Mouse (Mus musculus) MN1 (cell line): ENCODE results near the gene Abcc8.
"Not testable (repeated sequence)": the region's sequence is repeated elsewhere in the genome, so short reads cannot be mapped to it uniquely, and the experiment has no call there.

Source experiments
- DNase-seq: peaks from one replicate; pipeline ENCODE4 v3.0.0-alpha.2; 2016; ENCODE audit warnings: low spot score

Abcc8 gene

DNA sequence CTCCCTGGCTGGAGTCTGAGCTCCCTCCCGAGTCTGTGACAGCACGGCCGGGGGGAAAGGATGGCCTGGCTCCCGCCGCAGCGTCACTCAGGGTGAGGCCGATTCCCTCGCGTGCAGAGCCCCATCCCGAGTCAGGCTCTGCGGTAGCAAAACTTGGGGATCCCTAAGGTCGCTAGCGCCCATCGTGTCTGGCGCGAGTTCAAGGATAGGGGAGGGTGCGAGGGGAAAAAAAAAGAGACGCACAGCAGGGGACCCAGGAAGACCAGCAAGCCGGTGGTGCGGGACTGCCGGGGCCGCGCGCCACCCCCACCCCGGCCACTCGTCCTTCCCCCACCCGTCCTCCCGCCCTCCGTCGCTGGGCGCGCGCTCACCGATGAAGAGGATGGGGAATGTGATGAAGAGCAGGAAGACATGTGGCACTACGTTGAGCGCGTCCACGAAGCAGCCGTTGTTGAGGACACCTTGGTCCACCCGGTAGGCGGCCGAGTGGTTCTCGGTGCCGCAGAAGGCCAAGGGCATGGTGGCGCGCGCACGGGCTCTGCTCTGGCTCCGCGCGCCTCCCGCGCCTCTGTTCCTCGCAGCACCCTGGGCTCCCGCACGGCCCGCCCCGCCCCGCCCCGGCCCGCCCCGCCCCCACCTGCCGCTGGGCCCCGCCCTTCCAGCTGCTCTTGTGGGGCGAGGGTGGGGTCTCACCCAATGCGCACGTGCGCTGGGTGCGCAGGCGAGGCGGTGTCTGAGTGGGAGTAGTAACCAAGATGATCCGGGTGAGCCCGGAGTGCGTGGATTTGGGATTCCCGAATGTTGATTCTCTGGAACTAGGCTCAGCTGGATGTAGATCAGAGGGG, at the start of gene Abcc8:
Gene Abcc8 (minus strand): TSS at position 603 of the 845 bp plus-strand sequence.
- DNase-seq, result no peak

DNA sequence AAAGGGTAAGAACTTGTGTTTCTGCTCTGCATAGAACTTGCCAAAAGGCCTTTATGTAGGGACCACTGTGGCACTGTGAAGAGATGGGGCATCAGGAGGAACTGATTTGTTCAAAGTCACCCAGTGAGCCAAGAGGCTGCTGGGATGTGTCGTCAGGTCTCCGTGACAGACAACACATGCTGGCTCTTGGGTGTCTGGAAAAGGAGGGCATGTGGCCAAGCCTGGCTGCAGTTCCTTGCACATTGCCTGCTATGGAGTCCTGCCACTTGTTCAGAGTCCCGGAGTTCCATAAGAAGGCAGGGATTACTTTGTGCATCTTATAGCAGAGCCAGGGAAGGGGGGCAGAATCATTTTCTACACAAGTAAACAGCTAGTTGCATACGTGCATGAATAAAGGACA, 47.1 kb upstream of the Abcc8 start:
- DNase-seq, result peak; percentile 63

DNA sequence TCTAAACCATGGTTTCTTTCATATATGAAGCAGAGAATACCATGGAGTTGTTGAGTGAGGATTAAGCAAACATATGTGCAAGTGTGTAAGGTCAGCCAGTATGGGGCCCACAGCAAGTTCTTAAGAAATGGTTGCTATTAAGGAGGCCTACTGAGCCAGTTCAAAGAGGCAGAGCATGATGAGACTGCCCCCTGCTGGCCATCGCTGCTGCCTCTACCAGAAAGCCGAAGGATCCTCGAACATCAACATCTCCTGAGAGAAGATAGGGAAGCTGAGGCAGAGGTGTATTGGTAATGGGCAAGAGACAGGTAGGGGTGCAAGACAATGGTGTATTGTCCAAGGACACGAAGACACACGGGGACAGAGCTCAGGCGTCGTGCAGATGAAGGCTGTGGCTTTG, 46.4 kb upstream of the Abcc8 start:
- DNase-seq, result peak; percentile 57

DNA sequence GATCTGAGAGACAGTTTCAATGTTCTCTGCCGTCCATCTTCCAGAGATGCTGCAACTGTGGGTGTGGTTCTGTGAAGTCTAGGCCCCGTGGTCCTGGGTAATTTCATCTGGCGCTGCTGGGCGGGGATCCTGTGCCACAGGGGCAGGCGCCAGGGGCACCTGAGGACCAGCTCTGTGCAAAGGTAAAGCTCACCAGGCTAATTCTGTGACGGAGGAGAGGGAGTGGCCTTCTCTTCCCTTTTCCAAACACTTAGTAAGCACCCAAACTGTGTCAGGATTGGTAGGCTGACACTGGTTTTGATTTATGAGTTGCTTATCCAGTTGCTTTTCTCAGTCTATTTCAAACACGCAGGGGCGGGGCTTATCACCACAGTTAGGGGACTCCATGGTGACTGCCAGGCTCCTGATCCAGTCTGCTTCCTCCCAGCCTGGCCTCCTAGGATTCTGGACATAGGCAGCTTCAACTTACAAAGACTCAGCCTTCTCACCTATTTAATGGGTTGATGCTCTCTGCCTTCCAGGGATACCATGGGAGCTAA, 40.8 kb upstream of the Abcc8 start:
- no peak for DNase-seq

DNA sequence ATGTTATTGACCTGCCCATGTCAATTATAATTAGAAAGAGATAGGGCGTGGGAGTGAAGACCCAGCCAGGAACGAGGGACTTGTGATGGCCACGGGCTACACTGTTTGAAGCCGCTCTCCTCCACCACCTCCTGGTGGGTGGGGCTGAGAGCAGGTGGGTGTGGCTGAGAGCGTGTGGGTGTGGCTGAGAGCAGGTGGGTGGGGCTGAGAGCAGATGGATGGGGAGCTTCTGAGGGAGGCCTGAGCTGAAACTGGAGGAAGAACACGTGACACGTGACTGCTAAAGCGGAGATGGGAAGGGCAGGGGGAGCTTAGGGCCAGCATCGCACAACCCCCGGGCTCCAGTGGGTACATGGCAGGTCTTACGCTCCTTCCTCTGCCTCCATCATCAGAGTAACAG, 38.6 kb upstream of the Abcc8 start:
- no peak for DNase-seq

DNA sequence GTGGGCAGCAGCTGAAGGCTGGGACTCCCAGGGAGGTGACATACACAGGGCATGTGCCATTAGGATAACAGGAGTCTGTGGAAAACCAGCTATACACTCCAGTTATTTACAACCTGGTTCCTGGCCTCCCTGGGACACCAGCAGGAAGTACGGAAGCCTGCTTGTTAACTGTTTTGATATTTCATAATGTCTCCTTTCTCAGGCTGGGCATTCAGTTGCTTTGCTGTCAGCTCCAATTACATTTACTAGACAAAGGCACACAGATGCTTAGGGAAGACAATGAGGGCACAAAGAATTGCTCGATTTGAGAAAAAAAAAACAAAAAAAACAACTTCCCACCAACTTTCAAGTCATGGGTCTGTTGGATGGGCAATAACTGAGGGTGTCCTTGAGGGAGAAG, 36.6 kb upstream of the Abcc8 start:
- DNase-seq, result no peak

DNA sequence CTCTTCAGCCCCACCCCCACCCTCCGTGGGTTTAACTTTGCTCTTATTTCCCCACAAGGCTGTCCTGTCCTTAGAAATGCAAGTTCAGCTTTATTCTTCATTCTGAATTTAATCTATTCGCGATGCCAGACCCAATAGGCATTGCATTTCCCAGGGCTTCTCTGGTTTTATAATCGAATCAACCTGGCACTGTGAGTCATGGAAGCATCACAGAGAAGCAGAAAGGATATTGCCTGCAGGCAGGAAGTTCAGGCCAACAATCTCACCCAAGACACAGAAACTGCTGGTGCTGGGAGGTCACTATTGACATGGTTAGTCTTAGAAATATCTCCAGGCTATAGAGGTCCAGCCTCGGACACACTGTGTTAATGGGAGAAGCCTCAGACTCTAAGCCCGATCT, 30.4 kb upstream of the Abcc8 start:
- peak; percentile 85 for DNase-seq

DNA sequence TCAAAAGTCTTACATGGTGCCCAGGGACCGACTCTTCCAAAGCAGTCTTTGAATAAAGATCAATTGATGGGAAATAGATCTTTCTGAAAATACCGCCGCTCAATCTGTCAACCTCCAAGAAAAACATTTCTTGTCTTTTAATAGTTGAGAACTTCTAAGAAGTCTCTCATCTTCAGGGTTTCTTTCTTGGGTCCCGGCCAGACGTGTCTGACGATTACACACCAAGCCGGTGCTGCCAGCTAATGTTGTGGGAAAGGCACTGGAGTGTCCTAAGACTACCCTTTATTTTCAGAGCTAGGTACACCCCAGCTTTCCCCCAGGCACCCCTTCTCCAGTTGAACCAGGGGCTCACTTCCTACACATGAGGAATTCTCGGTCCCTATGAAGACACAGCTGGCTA, 28.3 kb upstream of the Abcc8 start:
- DNase-seq, result no peak

DNA sequence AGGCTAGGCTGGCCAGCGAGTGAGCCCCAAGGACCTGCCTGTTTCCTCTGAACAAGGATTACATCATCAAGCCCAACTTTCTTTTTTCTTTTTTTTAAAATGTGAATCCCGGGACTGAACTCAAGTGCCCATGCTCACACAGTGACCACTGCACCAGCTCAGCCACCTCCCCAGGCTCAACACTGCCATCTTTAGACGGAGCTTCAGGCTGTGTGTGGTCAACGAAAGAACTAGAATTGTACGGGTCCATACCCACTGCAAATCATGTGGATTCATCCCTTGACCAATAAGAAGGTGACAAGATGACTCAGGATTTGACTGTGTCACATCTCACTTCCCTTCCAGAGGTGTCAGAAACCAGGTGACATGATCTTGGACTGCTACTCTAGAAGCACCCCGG, 24.9 kb upstream of the Abcc8 start:
- DNase-seq, result no peak

DNA sequence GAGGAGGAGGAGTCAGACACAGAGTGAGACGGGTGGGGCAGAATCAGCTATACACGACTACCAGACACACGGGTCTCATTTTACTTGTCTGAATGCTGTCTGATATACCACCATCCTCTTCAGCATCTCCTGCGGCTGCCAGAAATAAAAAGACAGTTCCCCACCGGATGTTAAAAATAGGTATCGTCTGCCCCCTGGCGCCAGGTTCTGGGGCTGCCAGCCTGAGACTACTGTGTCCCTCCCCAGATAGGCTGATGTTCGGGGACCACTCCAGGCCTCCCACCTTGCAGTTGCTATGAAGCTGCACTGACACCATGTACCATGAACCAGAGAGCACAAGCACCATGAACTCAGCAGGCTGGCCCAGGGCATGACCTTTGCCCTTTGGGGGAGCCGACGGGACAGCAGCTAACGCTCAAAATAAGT, 24.2 kb upstream of the Abcc8 start:
- peak; percentile 17 for DNase-seq

DNA sequence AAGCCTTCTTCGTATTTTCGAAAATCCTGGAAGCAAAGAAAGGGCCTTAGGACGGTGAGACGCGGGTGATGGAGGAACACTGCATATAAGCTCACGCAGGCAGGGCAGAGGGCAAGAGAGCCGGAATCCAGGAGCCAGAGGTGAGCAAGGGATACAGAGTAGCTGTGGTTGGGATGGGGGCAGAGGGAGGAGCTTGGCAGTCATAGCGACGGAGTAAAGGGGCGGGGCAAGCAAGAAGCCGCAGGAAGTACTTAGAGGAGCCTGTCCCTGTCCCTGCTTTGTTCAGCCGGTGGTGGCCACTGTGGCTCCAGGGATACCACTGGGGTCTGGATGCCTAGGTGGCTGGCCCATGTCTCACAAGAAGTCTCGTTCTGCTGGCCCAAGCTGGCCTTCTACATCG, 21.8 kb upstream of the Abcc8 start:
- DNase-seq, result no peak

DNA sequence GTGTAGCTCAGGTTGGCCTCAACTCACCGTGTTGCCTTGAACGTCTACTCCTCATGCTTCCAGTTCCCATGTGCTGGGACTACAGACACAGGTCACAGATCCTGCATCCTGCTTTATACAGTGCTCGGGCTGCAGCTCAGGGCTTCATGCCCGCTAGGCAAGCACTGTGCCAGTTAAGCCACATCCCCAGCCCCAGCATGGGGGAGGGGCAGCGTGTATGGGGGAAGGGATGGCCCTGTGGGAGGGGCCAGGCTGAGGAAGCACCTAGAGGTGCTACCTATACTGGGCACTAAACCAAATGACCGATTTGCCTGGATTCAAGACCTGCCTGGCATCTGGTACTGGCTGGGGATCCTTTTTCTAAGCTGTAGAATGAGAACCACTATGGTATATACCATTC, 20.2 kb upstream of the Abcc8 start:
- no peak for DNase-seq

DNA sequence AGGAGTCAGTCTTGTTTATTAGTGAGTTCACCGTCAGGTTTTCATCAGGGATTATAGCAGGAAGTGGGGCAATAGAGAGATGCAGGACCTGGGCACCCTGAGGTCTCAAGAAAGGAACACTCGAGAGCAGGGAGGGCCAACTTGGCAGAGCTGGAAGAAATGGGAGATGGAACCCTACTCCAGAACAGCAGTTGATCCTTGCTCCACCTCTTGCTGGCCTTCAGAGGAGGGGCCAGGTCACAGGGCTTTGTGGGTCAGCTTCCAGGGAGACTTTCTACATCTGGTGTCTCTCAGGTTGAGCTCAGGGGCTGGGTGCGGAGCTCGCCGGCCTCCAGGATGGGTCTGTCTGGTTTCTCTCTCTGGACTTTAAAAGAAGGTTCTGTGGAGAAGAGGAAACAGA, 15.5 kb upstream of the Abcc8 start:
- DNase-seq, result no peak

DNA sequence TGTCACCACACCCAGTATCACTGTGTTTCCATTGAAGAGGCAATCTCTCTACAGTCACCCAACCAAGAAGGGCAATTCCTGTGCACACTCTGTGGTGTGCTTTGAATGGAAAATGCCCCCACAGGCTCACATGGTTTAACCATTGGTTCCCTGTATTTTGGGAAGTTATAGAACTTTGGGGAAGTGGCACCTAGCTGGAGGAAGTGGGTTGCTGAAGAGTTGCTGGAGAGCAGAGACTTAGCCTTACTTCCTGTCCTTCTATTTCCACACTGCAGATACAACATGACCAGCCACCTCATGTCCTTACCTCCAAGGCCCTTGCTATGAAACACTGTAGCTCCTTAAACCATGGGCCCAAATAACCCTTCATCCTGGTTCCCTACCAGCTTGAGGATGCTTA, 4.4 kb upstream of the Abcc8 start:
- DNase-seq, result no peak

DNA sequence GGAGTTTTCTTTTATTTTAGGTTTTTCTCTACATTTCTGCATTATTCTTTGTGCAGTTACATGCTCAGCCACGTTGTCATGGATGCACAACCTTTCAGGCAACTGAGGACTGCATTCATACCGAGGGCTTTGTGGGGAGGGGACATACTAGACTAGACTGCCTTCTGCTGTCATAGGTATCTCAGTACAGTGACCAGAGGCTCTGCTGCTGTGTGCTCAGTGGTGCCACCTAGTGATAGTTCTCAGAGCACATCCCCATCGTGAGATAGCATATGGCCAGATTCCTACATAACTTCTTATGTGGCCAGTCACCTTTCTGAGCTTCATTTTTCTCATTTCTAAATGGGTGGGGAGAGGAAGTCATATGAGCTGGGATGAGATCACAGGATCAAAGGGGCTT, 1.8 kb upstream of the Abcc8 start:
- peak; percentile 16 for DNase-seq

DNA sequence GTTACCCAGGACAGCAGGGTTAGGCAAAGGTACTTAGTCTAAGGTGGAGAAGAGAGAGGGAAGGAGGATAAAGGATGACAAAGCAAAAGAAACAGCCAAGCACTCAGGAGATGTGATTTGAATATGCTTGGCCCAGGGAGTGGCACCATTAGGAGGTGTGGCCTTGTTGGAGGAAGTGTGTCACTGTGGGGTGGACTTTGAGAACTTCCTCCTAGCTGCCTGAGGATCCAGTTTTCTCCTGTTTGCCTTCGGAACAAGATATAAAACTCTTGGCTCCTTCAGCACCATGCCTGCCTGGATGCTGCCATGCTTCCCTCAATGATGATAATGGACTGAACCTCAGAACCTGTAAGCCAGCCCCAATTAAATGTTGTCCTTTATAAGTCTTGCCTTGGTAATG, 10.9 kb downstream of the Abcc8 start:
- DNase-seq, result not testable (repeated sequence)

DNA sequence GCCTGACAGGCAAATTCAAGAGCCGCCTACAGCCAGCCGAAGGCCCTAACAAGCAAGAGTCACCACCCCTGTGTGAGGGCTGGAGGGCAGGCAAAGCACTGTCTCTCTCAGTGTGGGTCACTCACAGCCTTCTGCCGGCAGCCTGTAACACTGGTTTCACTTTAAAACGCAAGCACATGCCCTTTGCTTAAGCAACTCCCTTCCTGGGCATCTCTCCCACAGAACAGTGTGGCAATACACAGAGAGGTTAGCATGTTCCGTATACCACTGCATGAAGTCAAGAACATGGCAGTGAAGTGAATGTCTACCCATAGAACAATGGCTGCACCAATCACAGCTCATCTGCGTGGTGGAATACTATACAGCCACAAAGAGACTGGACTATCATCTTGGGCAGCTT, 11.4 kb downstream of the Abcc8 start:
- DNase-seq, result no peak

DNA sequence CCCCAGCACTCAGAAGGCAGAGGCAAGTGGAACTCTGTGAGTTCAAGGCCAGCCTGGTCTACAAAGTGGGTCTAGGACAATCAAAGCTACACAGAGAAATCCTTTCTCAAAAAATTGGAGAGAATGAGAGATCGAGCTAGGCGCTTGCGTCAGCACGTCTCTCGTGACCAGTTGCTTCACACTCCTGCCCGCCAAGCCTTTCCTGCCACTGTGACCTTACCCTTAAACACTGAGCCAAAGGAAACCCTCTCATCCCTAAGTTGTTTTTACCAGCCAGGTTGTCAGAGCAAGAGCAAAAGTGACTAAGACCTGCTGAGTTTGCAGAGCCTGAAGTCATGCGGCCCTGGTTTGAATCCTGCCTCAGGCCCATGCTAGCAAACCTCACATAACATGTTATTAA, 11.9 kb downstream of the Abcc8 start:
- DNase-seq, result no peak

DNA sequence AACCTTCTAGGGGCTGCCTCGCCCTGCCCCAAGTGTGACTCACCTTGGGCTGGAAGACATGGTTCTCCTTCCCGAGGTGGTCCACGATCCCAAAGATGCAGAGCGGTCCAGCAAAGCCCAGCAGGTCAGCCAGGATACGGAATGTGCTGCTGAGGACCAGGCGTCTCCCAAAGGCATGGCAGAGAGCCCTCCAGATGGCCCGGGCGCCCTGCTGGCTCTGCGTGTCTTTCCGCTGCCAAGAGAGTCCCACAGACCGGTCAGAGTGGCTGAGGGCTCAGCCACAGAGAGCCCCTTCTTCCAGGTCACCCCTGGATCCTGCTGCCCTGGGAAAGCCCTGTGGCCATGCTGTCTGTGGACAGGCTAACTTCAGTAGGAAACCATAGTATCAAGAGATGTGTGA, 14.0 kb downstream of the Abcc8 start:
- no peak for DNase-seq

DNA sequence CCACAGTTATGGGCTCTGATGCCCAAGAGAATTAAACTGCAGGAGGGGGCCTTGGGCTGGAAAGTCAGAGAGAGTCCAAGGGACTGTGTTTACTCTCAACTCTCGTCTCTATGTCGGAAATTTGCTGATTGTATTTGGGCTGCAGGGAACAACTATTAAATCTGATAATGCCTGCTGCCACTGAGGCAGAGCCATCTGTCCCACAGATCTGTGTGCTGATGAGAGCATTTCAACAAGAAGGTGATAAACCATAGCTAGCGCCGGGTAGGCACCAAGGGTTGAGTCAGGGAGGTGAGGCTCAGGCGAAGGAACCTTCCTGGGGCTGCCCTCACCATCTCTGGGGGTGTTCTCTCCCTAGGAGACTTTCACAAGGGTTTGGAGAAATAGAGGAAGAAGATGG, 17.1 kb downstream of the Abcc8 start:
- no peak for DNase-seq

DNA sequence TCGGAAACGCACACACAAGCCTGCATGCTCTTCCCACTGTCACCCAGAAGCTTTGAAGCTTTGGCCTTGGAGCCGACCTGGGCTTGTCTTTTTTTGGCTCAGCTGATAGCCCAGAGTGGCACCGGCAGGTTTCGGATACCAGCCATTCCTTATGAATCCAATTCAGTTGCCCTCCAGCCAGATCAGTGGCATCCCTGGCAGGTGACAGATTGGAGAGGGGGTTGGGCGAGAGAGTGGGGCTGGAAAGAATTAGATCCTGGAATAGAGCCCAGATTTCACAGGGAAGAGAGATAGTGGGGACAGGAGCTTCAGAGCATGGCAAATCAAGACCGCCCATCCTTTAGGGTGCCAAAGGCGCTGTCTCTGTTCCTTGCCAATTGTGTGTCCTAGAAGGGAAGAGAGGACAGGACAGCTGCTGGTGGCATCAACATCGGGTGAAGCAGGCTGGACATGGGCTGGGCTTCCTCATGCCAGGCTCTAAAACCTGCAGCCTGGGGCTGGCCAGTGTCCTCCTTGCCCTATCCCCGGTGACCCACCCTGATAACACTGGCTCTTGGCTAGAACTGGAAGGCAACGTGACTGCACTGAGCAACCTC, 17.6 kb downstream of the Abcc8 start:
- DNase-seq, result no peak

DNA sequence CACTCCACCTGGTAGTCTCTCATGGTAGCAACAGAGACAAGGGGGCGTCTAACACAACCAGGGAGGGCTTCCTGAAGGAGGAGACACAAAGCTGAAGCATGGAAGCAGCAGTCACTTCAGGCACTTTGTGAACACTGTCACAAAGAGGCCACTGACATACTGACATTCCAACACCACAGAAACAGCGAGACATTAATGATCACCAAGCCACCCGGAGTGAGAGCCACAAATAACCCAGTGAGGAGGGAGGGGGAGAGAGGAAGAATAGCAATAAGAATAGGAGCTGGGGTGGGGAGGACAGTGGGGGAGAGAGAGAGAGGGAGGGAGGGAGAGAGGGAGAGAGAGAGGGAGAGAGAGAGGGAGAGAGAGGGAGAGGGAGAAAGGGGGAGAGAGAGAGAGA, 18.2 kb downstream of the Abcc8 start:
- DNase-seq, result no peak

DNA sequence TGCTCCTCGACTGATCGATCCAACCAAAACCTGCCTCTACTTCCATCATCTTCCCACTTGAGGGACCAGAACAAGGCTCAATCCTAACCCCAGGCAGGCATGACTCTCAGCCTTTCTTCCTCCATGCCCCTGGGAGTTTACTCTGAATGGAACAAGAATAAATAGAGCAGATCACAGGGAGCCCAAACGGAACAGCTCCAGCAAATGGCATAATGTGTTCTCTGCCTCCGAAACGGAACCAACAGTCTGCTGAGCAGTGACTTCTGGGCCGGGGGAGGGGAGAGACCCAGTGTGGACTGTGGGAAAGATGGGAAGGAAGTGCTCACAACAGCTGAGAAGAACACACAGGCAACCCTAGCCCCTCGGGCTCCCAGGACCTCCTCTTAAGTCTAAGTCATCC, 22.1 kb downstream of the Abcc8 start:
- DNase-seq, result no peak
